Mouse (Mus musculus) kidney, embryonic 15.5 days (tissue): ENCODE measurements around the gene Dner. TPM values are rescaled to one million over a fixed set of nuclear protein-coding genes. Genes with fewer than 3 reads are reported as not detected.

Experiments used
- ATAC-seq: fragments of 200-750 bp; cut with Nextera tagmentation; replicated peaks from 2 replicates; pipeline ENCODE4 v1.8.0; 2017; ENCODE audit warnings: moderate TSS enrichment; ENCODE audit not compliant: low FRiP score
- H3K27ac ChIP-seq: fragments of 300-500 bp; sonication (generic); 2 replicates; pipeline ENCODE4 v1.5.1; 2015; ENCODE audit warnings: mild to moderate bottlenecking, inconsistent platforms
- H3K27me3 ChIP-seq: fragments of 300-500 bp; sonication (generic); 2 replicates; pipeline ENCODE4 v1.6.1; 2015; ENCODE audit warnings: inconsistent platforms
- H3K36me3 ChIP-seq: fragments of 300-500 bp; sonication (generic); 2 replicates; pipeline ENCODE4 v1.6.1; 2015; ENCODE audit warnings: inconsistent platforms
- H3K4me1 ChIP-seq: fragments of 300-500 bp; sonication (generic); 2 replicates; pipeline ENCODE4 v1.6.1; 2015; ENCODE audit warnings: inconsistent platforms
- H3K4me2 ChIP-seq: fragments of 300-500 bp; sonication (generic); 2 replicates; pipeline ENCODE4 v1.6.1; 2015; ENCODE audit warnings: moderate library complexity, mild to moderate bottlenecking, inconsistent platforms
- H3K4me3 ChIP-seq: fragments of 300-500 bp; sonication (generic); replicated peaks from 2 replicates; pipeline ENCODE4 v1.5.1; 2015; ENCODE audit warnings: mild to moderate bottlenecking, inconsistent platforms
- H3K9ac ChIP-seq: fragments of 300-500 bp; sonication (generic); 2 replicates; pipeline ENCODE4 v1.6.1; 2015; ENCODE audit warnings: mild to moderate bottlenecking, inconsistent platforms
- H3K9me3 ChIP-seq: fragments of 300-500 bp; sonication (generic); replicated peaks from 2 replicates; pipeline ENCODE4 v1.6.1; 2016; ENCODE audit warnings: inconsistent platforms
- WGBS: fragments of 180-500 bp; shearing (Covaris S2); methylation state at CpG from one replicate; pipeline ENCODE4 v1.1.7; 2015; ENCODE audit warnings: mixed read lengths; 5-methylcytosine and 5-hydroxymethylcytosine counted together
- polyA plus RNA-seq: library from polyadenylated mRNA; unstranded; fragments of >200 nt; fragmentation: Nextera tagmentation; extraction: Ambion mirVana; gene quantifications from 2 replicates; pipeline ENCODE4 v1.2.1, GENCODE M21; 2015

The Dner gene
- polyA plus RNA-seq, 1 experiment from 2014 or later = 2.5 TPM

DNA sequence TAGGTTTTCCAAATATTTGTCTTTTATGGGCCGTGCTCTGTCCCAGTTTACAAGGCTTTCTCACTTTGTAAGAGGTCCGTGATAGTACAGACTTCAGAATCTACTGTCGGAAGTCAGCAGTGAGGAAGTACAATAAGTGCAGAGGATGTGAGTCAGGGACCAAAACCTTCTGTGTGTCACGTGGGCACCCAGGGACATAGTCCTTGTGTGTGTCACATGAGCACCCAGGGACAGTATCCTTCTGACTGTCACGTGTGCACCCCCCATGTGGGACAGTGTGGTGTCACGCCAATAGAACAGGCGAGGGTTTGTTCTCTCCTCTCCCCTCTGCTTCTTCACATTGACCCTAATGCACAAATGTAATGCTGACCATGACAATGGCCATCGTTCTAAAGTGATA lies 134.2 kb downstream of the Dner start:
- Histone ChIP-seq H3K9me3 (no peaks in the 10 kb centered on the region), H3K4me2 (no peak overlapping the region), H3K27ac (no peak overlapping the region), H3K4me1 (peaks cover 3% of the 10 kb centered on the region; the same call in 1 of the 2 replicates), H3K27me3 (no peaks in the 10 kb centered on the region), H3K9ac (no peak overlapping the region), H3K4me3 (no peak overlapping the region), H3K36me3 (no peaks in the 10 kb centered on the region)
- 77% methylated on average over 8 of the region's 8 CpGs for WGBS
- no peak for ATAC-seq

DNA sequence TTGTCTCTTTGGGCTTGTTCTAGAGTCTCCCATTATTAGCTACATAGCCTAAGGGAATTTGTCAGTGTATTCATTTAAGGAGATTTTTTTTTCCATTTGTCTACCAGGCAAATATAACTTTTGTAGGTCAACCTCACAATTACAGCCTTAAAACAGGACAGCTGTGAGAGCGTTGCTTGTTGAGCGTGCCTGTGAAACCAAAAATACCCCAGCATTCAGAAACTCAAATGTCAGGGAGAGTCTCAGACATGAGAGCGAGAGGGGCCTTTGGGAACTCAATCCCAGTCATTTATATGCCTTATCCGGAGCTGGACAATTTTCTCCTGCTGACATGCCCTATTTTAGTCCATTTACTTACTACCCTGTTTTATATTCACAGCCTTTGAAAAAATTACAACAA lies 134.6 kb downstream of the Dner start:
- Histone ChIP-seq H3K4me2 (no peak overlapping the region), H3K9ac (no peak overlapping the region), H3K27me3 (no peaks in the 10 kb centered on the region), H3K4me1 (peaks cover 3% of the 10 kb centered on the region; the same call in 1 of the 2 replicates), H3K36me3 (no peaks in the 10 kb centered on the region), H3K4me3 (no peak overlapping the region), H3K9me3 (no peaks in the 10 kb centered on the region), H3K27ac (no peak overlapping the region)
- ATAC-seq = no peak
- WGBS = 66% methylated on average over 4 of the region's 4 CpGs

DNA sequence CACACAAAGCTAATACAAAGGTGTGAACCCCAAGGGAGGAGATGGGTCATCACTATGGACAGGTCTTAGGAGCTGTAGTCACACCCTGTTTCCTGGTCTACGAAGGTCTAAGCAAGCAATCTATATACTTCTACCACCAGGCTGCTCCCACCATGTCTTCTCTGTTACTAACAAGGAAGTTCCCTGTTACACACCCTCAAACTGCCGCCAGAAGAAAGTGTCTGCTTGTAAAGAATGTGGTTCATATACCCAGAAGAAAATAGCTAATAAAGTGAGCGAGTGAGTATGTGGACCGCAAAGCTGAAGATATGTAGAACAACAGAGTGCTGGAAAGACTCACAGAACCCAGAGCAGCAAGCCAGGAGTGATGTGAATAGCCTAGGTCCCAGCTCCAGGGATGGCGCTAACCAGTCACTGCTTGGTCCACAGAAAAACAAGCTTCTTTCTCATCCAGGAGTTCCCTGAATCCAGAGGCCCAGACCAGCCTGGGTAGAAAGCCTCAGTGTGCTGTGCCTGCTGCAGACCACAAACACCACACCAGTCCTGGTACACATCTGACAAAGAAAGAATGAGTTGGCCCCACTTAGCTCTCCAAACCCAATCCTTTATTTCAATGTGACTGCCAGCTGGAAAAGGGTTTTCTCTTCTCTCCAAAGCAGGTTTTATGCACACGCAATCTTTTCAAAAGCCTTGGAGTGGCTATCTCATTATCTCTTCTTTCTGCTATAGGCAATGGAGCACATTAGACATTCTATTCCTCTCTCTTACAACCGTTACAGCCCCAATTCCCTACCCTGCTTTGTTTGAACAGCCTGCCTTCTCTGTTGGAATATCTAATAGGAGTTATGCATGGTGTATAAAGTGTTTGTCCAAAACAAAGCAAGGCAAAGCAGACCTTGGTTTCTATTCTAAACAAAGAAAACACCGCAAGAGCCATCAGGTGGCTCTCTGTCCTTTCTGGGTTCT lies 139.2 kb downstream of the Dner start:
- Histone ChIP-seq H3K4me2 (no peak overlapping the region), H3K9me3 (no peaks in the 10 kb centered on the region)
- WGBS = 83% methylated on average over 8 of the region's 8 CpGs

DNA sequence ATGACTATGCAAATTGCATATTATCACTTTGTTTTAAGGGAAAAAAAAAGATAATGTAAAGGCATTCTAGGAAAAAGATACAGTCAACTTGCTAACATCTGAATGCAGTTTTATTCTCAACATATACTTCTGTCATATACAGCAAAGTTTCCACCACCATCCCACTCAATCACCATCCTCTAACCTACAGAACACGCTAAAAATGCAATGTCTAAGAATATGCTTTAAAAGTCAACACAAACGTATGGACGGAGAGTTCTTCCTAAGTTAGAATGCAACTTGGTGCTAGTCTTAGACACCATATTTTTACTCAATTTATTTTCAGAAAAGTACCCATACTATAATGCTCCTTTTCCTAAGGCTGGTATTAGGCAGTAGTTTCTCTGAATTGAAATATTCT lies 144.0 kb downstream of the Dner start:
- no peak overlapping the region for H3K4me2 ChIP-seq
- no peak overlapping the region for H3K27ac ChIP-seq
- H3K9ac ChIP-seq = no peak overlapping the region
- no peaks in the 10 kb centered on the region for H3K36me3 ChIP-seq
- no peaks in the 10 kb centered on the region for H3K4me1 ChIP-seq
- no peak for ATAC-seq
- 95% methylated on average over 3 of the region's 3 CpGs for WGBS
- no peaks in the 10 kb centered on the region for H3K9me3 ChIP-seq
- no peaks in the 10 kb centered on the region for H3K27me3 ChIP-seq
- H3K4me3 ChIP-seq = no peak overlapping the region

More for the DNA sequence above, 139.2 kb downstream of the Dner start:
- no peak overlapping the region for H3K4me3 ChIP-seq
- no peak overlapping the region for H3K9ac ChIP-seq
- no peak for ATAC-seq
- H3K27ac ChIP-seq = no peak overlapping the region
- no peaks in the 10 kb centered on the region for H3K36me3 ChIP-seq
- no peaks in the 10 kb centered on the region for H3K27me3 ChIP-seq
- H3K4me1 ChIP-seq = peaks cover 3% of the 10 kb centered on the region; the same call in 1 of the 2 replicates

DNA sequence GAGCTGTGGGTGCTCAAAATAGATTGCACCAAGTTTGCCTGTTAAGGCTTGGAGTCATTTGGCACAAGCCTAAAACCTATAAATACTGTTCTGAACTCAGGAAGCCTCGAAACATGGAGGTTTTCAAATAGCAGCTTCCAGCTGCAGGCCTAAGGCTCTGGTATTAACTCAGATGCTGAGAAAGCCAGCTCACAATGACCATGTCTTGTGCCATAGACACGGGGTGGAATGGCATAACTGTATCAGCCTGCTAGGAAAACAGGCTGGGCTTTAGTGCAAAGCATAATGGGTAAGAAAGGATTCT lies 146.0 kb downstream of the Dner start:
- no peaks in the 10 kb centered on the region for H3K9me3 ChIP-seq
- no peaks in the 10 kb centered on the region for H3K27me3 ChIP-seq
- H3K4me2 ChIP-seq = no peak overlapping the region
- H3K4me3 ChIP-seq = no peak overlapping the region
- 0 out of 2 replicates have a peak, but pooled peaks have one; percentile 6 for ATAC-seq
- no peaks in the 10 kb centered on the region for H3K4me1 ChIP-seq
- WGBS = 48% methylated on average over 2 of the region's 2 CpGs
- H3K9ac ChIP-seq = no peak overlapping the region
- H3K27ac ChIP-seq = peak overlapping the region; percentile 70
- H3K36me3 ChIP-seq = no peaks in the 10 kb centered on the region

DNA sequence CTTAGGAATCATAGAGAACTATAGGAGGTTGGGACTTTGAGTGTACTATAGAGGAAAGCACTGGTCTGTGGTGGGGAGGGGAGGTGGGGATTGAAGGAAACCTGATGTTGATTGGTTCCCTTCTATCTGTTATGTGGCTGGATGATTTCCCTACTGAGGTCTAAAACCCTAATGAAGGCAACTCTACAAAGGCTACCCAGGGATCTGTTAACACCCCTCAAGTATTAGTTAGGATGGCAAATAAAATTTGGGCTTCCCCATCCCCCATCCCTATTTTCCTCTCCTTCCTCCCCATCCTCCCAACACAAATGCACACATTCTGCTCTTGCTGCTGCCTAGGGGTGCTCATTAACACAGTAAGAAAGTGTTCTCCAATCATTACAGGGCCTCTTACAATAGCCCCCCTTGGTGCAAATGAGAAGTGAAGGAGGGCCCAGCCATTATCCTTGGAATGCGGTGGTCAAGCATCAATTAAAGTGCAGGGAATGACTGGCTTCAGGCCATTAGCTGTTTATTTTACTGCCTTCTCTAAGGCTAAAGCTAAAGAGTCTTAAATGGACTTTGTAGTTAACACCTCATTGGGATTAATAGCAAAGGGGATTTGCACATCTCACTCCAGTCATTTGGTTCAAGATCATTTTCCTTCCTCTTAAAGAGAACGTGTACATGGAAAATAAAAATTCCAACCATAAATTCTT lies 146.5 kb downstream of the Dner start:
- Histone ChIP-seq H3K36me3 (no peaks in the 10 kb centered on the region), H3K27ac (no peak overlapping the region), H3K4me1 (no peaks in the 10 kb centered on the region), H3K4me3 (no peak overlapping the region), H3K27me3 (no peaks in the 10 kb centered on the region), H3K9ac (no peak overlapping the region), H3K4me2 (no peak overlapping the region), H3K9me3 (no peaks in the 10 kb centered on the region)
- ATAC-seq = peak; percentile 66
- WGBS = 8% methylated on average over 2 of the region's 2 CpGs

DNA sequence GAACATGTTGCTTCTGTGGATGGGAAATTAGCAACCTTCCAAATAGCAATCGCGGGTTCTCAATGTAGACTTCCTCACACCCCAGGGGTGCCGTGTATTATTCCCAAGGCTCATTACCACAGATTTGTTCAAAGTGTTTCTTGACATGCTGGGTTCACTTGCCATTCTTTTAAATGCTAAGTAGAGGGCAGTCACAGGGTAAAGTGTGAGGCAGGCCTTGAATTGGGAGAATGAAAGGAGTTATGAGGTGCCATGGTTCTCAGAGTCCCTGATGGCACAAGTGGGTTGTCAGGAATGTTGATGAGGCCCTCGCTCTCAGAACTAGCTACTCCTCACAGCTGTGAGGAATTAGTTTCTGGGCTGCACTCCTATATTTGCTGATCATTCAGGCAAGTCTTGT lies 160.0 kb downstream of the Dner start:
- Histone ChIP-seq H3K27ac (no peak overlapping the region), H3K27me3 (no peaks in the 10 kb centered on the region), H3K4me3 (no peak overlapping the region), H3K4me1 (no peaks in the 10 kb centered on the region), H3K4me2 (no peak overlapping the region), H3K36me3 (no peaks in the 10 kb centered on the region), H3K9me3 (no peaks in the 10 kb centered on the region), H3K9ac (no peak overlapping the region)
- 61% methylated on average over 4 of the region's 4 CpGs for WGBS
- ATAC-seq = no peak

DNA sequence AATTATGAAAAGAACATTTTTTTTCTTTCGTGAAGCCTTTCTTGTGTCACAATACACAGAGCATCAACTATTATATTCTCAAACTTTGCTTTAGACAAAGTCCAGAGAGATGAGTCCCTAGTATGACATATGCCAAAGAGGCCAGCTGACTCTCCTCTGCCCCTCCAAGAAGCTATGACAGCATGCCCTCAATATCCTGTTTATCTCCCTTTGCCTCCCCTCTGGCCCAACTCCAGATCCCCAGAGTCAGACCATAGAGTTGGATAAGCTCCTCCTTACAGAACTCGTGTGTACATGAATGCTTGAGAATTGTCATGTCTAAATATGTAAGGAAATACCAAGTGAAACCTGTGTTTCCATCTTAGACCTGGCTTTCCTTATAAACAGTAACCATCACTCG lies 170.5 kb downstream of the Dner start:
- H3K4me3 ChIP-seq = no peak overlapping the region
- H3K27me3 ChIP-seq = no peaks in the 10 kb centered on the region
- H3K9ac ChIP-seq = no peak overlapping the region
- WGBS = 74% methylated on average over 3 of the region's 3 CpGs
- ATAC-seq = no peak
- no peaks in the 10 kb centered on the region for H3K4me1 ChIP-seq
- no peaks in the 10 kb centered on the region for H3K36me3 ChIP-seq
- no peaks in the 10 kb centered on the region for H3K9me3 ChIP-seq
- no peak overlapping the region for H3K27ac ChIP-seq
- no peak overlapping the region for H3K4me2 ChIP-seq

DNA sequence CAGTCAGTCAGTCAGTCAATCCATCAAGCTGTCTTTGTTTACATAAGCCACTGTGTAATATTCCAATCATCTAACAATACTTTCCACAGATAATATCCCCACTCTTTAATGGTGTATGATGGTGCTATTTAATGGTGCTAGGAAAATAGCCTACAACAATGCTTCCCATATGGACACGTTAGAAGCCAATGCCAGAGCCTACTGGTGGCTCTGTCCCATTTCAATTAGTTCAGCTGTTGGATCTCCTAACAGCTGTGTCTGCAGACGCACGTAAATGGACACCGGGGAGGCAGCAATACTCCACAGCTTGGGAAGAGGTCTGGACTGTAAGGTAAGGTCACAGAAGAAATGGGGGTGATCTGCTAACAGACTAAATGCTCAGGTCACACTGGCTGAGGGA lies 171.6 kb downstream of the Dner start:
- no peak overlapping the region for H3K4me3 ChIP-seq
- no peak for ATAC-seq
- H3K4me2 ChIP-seq = no peak overlapping the region
- no peaks in the 10 kb centered on the region for H3K36me3 ChIP-seq
- H3K27me3 ChIP-seq = no peaks in the 10 kb centered on the region
- no peaks in the 10 kb centered on the region for H3K9me3 ChIP-seq
- no peak overlapping the region for H3K27ac ChIP-seq
- no peak overlapping the region for H3K9ac ChIP-seq
- no peaks in the 10 kb centered on the region for H3K4me1 ChIP-seq
- WGBS = 52% methylated on average over 4 of the region's 4 CpGs

DNA sequence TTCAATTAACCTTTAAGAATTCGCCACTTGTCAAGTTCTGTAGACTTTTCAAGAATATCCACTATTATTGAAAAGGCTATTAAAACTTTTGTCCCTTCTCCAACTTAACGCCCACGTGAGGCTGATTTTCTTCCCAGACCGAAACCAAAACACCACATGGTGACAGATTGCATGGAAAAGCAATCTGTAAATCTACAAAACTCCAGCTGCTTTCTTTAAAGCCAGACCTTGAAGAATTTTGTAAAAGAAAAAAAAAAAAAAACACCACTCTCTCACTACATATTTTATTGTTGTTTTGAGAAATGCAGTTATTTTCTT lies 173.1 kb downstream of the Dner start:
- Histone ChIP-seq H3K4me1 (no peaks in the 10 kb centered on the region), H3K4me2 (no peak overlapping the region), H3K27me3 (no peaks in the 10 kb centered on the region), H3K27ac (no peak overlapping the region), H3K36me3 (no peaks in the 10 kb centered on the region), H3K4me3 (no peak overlapping the region), H3K9ac (no peak overlapping the region), H3K9me3 (no peaks in the 10 kb centered on the region)
- no peak for ATAC-seq
- WGBS = 42% methylated on average over 4 of the region's 4 CpGs

DNA sequence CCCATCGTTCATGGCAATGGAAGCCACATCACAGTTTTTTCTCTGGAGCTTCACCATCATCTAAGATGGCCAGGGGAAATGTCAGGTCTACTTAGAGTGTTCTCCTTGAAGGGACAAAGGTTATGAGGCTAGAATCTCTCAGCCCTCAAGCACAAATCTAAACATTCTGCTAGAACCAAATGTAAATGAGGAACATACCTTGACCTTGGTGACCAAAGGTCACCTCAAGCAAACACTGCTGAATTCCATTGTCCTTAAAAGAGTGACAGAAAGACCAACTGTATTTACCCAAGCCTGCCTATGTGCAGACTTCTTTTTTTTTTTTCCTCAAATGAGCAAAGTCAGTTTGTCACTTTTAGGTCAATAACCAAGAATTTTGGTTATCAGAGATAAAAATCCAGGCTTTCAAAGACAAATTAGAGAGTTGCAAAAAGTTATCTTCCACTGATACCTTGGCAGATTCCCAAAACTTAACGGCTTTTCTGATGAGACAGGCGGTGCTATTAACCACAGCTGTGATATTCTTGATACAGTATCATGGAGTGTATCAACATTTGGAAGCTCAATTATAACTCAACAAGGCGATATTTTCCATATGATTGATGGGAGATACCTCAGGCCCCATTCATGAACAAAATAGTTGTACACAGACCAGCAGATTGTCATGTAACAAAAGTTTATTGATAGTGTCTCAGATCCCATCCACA lies 173.6 kb downstream of the Dner start:
- Histone ChIP-seq H3K4me1 (no peaks in the 10 kb centered on the region), H3K9ac (no peak overlapping the region), H3K4me2 (no peak overlapping the region), H3K4me3 (no peak overlapping the region), H3K27me3 (no peaks in the 10 kb centered on the region), H3K9me3 (no peaks in the 10 kb centered on the region), H3K36me3 (no peaks in the 10 kb centered on the region), H3K27ac (no peak overlapping the region)
- 75% methylated on average over 4 of the region's 4 CpGs for WGBS
- no peak for ATAC-seq

DNA sequence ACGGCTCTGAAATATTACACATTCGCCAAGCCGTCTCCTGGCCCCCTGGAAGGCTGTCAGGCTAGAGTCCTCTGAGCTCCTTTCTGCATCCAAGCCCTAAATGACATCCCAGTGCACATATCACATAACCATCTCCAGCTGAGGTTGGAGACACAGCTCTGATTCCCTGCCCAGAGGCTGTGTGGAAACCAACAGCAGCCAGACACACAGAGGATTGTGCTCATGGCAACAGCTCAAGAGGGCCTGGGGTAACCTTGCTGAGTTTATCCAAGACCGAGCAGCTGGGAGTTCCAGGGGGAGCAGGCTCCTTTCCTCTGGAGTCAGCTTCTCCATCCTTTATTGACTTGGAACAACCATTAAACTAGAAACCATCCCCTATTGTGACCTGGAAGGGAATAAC lies 177.7 kb downstream of the Dner start:
- no peaks in the 10 kb centered on the region for H3K4me1 ChIP-seq
- no peak for ATAC-seq

More for the DNA sequence above, 177.7 kb downstream of the Dner start:
- WGBS = 67% methylated on average over 4 of the region's 4 CpGs
- no peak overlapping the region for H3K4me3 ChIP-seq
- no peak overlapping the region for H3K27ac ChIP-seq
- H3K27me3 ChIP-seq = no peaks in the 10 kb centered on the region
- H3K4me2 ChIP-seq = no peak overlapping the region
- no peaks in the 10 kb centered on the region for H3K9me3 ChIP-seq
- H3K9ac ChIP-seq = no peak overlapping the region
- H3K36me3 ChIP-seq = no peaks in the 10 kb centered on the region
